Mouse (Mus musculus): ENCODE measurements around the gene Rfc1. TPM values are rescaled to one million over a fixed set of nuclear protein-coding genes. Genes with fewer than 3 reads are reported as not detected.

Rfc1 gene
- 38.5 and 45.2 TPM in 2 replicates for polyA plus RNA-seq (2015; fragmentation: Nextera tagmentation; extraction: Ambion mirVana)

- under 1% methylated on average over 65 of the region's 65 CpGs for whole genome bisulfite sequencing
- H3K9me3 ChIP-seq (ENCODE audit: control insufficient read depth, low read length): no peaks in the 10 kb centered on the region
- H3K4me3 ChIP-seq (replicated peaks; ENCODE audit: low read length): peak within 1 kb of the TSS; percentile 93
- H3K36me3 ChIP-seq (ENCODE audit: control insufficient read depth, insufficient read depth): no peaks in the 10 kb centered on the region
- peak within 1 kb of the TSS; percentile 81 for H3K9ac ChIP-seq (replicated peaks; ENCODE audit: low read depth, low read length)
- no peaks in the 10 kb centered on the region for H3K27me3 ChIP-seq (replicated peaks; ENCODE audit: control insufficient read depth, insufficient read depth, low read length)
- peak within 1 kb of the TSS; percentile 77 for H3K4me2 ChIP-seq (ENCODE audit: low read length)
- ATAC-seq: peak; percentile 98
- peak within 1 kb of the TSS; percentile 65 for H3K27ac ChIP-seq (ENCODE audit: low read length)
- peaks cover 8% of the 10 kb centered on the region; the same call in 1 of the 2 replicates for H3K4me1 ChIP-seq (replicated peaks; ENCODE audit: control insufficient read depth, insufficient read depth, low read length)
These were observed at the start of gene Rfc1 for GRCm38 (mm10) chr5:65335298-65336074. Rfc1 (minus strand) TSS chr5:65335670.

GRCm38 (mm10) chr5:65374746-65375145, 39.3 kb upstream of the Rfc1 start:
- Histone ChIP-seq H3K27me3 (replicated peaks; ENCODE audit: control insufficient read depth, insufficient read depth, low read length) (no peaks in the 10 kb centered on the region), H3K9me3 (ENCODE audit: control insufficient read depth, low read length) (no peaks in the 10 kb centered on the region), H3K4me2 (ENCODE audit: low read length) (no peak overlapping the region), H3K9ac (replicated peaks; ENCODE audit: low read depth, low read length) (no peak overlapping the region), H3K27ac (ENCODE audit: low read length) (no peak overlapping the region), H3K4me3 (replicated peaks; ENCODE audit: low read length) (no peak overlapping the region), H3K36me3 (ENCODE audit: control insufficient read depth, insufficient read depth) (no peaks in the 10 kb centered on the region), H3K4me1 (replicated peaks; ENCODE audit: control insufficient read depth, insufficient read depth, low read length) (no peaks in the 10 kb centered on the region)
- WGBS: 87% methylated on average over 7 of the region's 7 CpGs
- ATAC-seq: no peak

GRCm38 (mm10) chr5:65371551-65371950, 36.1 kb upstream of the Rfc1 start:
- no peaks in the 10 kb centered on the region for H3K4me1 ChIP-seq (replicated peaks; ENCODE audit: control insufficient read depth, insufficient read depth, low read length)
- ATAC-seq: no peak
- H3K27ac ChIP-seq (ENCODE audit: low read length): no peak overlapping the region
- H3K4me3 ChIP-seq (replicated peaks; ENCODE audit: low read length): no peak overlapping the region
- H3K27me3 ChIP-seq (replicated peaks; ENCODE audit: control insufficient read depth, insufficient read depth, low read length): no peaks in the 10 kb centered on the region
- no peak overlapping the region for H3K9ac ChIP-seq (replicated peaks; ENCODE audit: low read depth, low read length)
- no peak overlapping the region for H3K4me2 ChIP-seq (ENCODE audit: low read length)
- WGBS: 97% methylated on average over 7 of the region's 7 CpGs
- no peaks in the 10 kb centered on the region for H3K9me3 ChIP-seq (ENCODE audit: control insufficient read depth, low read length)
- H3K36me3 ChIP-seq (ENCODE audit: control insufficient read depth, insufficient read depth): no peaks in the 10 kb centered on the region

- Histone ChIP-seq H3K4me2 (ENCODE audit: low read length) (no peak overlapping the region), H3K9ac (replicated peaks; ENCODE audit: low read depth, low read length) (no peak overlapping the region), H3K36me3 (ENCODE audit: control insufficient read depth, insufficient read depth) (no peaks in the 10 kb centered on the region), H3K27me3 (replicated peaks; ENCODE audit: control insufficient read depth, insufficient read depth, low read length) (no peaks in the 10 kb centered on the region), H3K4me3 (replicated peaks; ENCODE audit: low read length) (no peak overlapping the region), H3K9me3 (ENCODE audit: control insufficient read depth, low read length) (no peaks in the 10 kb centered on the region), H3K27ac (ENCODE audit: low read length) (no peak overlapping the region), H3K4me1 (replicated peaks; ENCODE audit: control insufficient read depth, insufficient read depth, low read length) (no peaks in the 10 kb centered on the region)
- no peak for ATAC-seq
- WGBS: 96% methylated on average over 11 of the region's 11 CpGs
These were observed 32.4 kb upstream of the Rfc1 start for GRCm38 (mm10) chr5:65367837-65368236.

- no peaks in the 10 kb centered on the region for H3K36me3 ChIP-seq (ENCODE audit: control insufficient read depth, insufficient read depth)
- H3K9ac ChIP-seq (replicated peaks; ENCODE audit: low read depth, low read length): no peak overlapping the region
- H3K4me2 ChIP-seq (ENCODE audit: low read length): no peak overlapping the region
- H3K4me3 ChIP-seq (replicated peaks; ENCODE audit: low read length): no peak overlapping the region
- no peak for ATAC-seq
- H3K9me3 ChIP-seq (ENCODE audit: control insufficient read depth, low read length): peaks cover 3% of the 10 kb centered on the region; the same call in 1 of the 2 replicates
- H3K4me1 ChIP-seq (replicated peaks; ENCODE audit: control insufficient read depth, insufficient read depth, low read length): no peaks in the 10 kb centered on the region
- H3K27ac ChIP-seq (ENCODE audit: low read length): no peak overlapping the region
- H3K27me3 ChIP-seq (replicated peaks; ENCODE audit: control insufficient read depth, insufficient read depth, low read length): no peaks in the 10 kb centered on the region
- 88% methylated on average over 3 of the region's 3 CpGs for WGBS
These were observed 22.3 kb upstream of the Rfc1 start for GRCm38 (mm10) chr5:65357771-65358170.

- Histone ChIP-seq H3K9ac (replicated peaks; ENCODE audit: low read depth, low read length) (no peak overlapping the region), H3K4me1 (replicated peaks; ENCODE audit: control insufficient read depth, insufficient read depth, low read length) (no peaks in the 10 kb centered on the region), H3K9me3 (ENCODE audit: control insufficient read depth, low read length) (peaks cover 3% of the 10 kb centered on the region; the same call in 1 of the 2 replicates), H3K27me3 (replicated peaks; ENCODE audit: control insufficient read depth, insufficient read depth, low read length) (no peaks in the 10 kb centered on the region), H3K27ac (ENCODE audit: low read length) (no peak overlapping the region), H3K4me2 (ENCODE audit: low read length) (no peak overlapping the region), H3K4me3 (replicated peaks; ENCODE audit: low read length) (no peak overlapping the region), H3K36me3 (ENCODE audit: control insufficient read depth, insufficient read depth) (no peaks in the 10 kb centered on the region)
- no peak for ATAC-seq
- 78% methylated on average over 6 of the region's 6 CpGs for WGBS
These were observed 21.4 kb upstream of the Rfc1 start for GRCm38 (mm10) chr5:65356851-65357250.

GRCm38 (mm10) chr5:65354985-65355384, 19.5 kb upstream of the Rfc1 start:
- Histone ChIP-seq H3K27me3 (replicated peaks; ENCODE audit: control insufficient read depth, insufficient read depth, low read length) (no peaks in the 10 kb centered on the region), H3K4me3 (replicated peaks; ENCODE audit: low read length) (no peak overlapping the region), H3K27ac (ENCODE audit: low read length) (no peak overlapping the region), H3K4me2 (ENCODE audit: low read length) (no peak overlapping the region), H3K36me3 (ENCODE audit: control insufficient read depth, insufficient read depth) (no peaks in the 10 kb centered on the region), H3K9ac (replicated peaks; ENCODE audit: low read depth, low read length) (no peak overlapping the region), H3K4me1 (replicated peaks; ENCODE audit: control insufficient read depth, insufficient read depth, low read length) (no peaks in the 10 kb centered on the region), H3K9me3 (ENCODE audit: control insufficient read depth, low read length) (peaks cover 3% of the 10 kb centered on the region; the same call in 1 of the 2 replicates)
- ATAC-seq: no peak
- WGBS: 79% methylated on average over 5 of the region's 5 CpGs

- Histone ChIP-seq H3K9ac (replicated peaks; ENCODE audit: low read depth, low read length) (no peak overlapping the region), H3K4me2 (ENCODE audit: low read length) (no peak overlapping the region), H3K4me1 (replicated peaks; ENCODE audit: control insufficient read depth, insufficient read depth, low read length) (no peaks in the 10 kb centered on the region), H3K27ac (ENCODE audit: low read length) (no peak overlapping the region), H3K9me3 (ENCODE audit: control insufficient read depth, low read length) (peaks cover 3% of the 10 kb centered on the region; the same call in 1 of the 2 replicates), H3K27me3 (replicated peaks; ENCODE audit: control insufficient read depth, insufficient read depth, low read length) (no peaks in the 10 kb centered on the region), H3K36me3 (ENCODE audit: control insufficient read depth, insufficient read depth) (no peaks in the 10 kb centered on the region), H3K4me3 (replicated peaks; ENCODE audit: low read length) (no peak overlapping the region)
- 89% methylated on average over 3 of the region's 3 CpGs for WGBS
- no peak for ATAC-seq
These were observed 18.6 kb upstream of the Rfc1 start for GRCm38 (mm10) chr5:65354097-65354496.

- Histone ChIP-seq H3K27me3 (replicated peaks; ENCODE audit: control insufficient read depth, insufficient read depth, low read length) (no peaks in the 10 kb centered on the region), H3K9me3 (ENCODE audit: control insufficient read depth, low read length) (peaks cover 3% of the 10 kb centered on the region; the same call in 1 of the 2 replicates), H3K9ac (replicated peaks; ENCODE audit: low read depth, low read length) (no peak overlapping the region), H3K27ac (ENCODE audit: low read length) (no peak overlapping the region), H3K4me1 (replicated peaks; ENCODE audit: control insufficient read depth, insufficient read depth, low read length) (no peaks in the 10 kb centered on the region), H3K36me3 (ENCODE audit: control insufficient read depth, insufficient read depth) (no peaks in the 10 kb centered on the region), H3K4me3 (replicated peaks; ENCODE audit: low read length) (no peak overlapping the region), H3K4me2 (ENCODE audit: low read length) (no peak overlapping the region)
- ATAC-seq: no peak
- WGBS: 77% methylated on average over 10 of the region's 10 CpGs
These were observed 15.0 kb upstream of the Rfc1 start for GRCm38 (mm10) chr5:65350508-65350907.

Measured in forebrain, embryonic 16.5 days (tissue).